Mouse (Mus musculus): ENCODE measurements around the gene Atg2a. TPM values are rescaled to one million over a fixed set of nuclear protein-coding genes. Genes with fewer than 3 reads are reported as not detected.

Gene Atg2a
- 10 to 100 TPM; 16.7 to 20.0 TPM for total RNA-seq (2021)
- long read RNA-seq, experiment 1, full-length matches to known transcripts, result 4 of 23 reads
- long read RNA-seq, experiment 1, partial matches to known transcripts, result 10 of 23 reads
- long read RNA-seq, experiment 1, other reads (novel, unspliced or antisense), result 9 of 23 reads
- long read RNA-seq, experiment 2, full-length matches to known transcripts, result 10 of 29 reads
- long read RNA-seq, experiment 2, partial matches to known transcripts, result 11 of 29 reads
- long read RNA-seq, experiment 2, other reads (novel, unspliced or antisense), result 8 of 29 reads

GRCm38 (mm10) chr19:6241274-6242107, at the start of gene Atg2a:
Atg2a (plus strand) TSS chr19:6241668.
- peak; percentile 98 for DNase-seq (ENCODE audit: low spot score)

- no peak for DNase-seq (ENCODE audit: low spot score)
These were observed 37.2 kb upstream of the Atg2a start for GRCm38 (mm10) chr19:6204265-6204664.

- no peak for DNase-seq (ENCODE audit: low spot score)
These were observed 34.8 kb upstream of the Atg2a start for GRCm38 (mm10) chr19:6206716-6207115.

GRCm38 (mm10) chr19:6216046-6216705, 25.3 kb upstream of the Atg2a start:
- DNase-seq (ENCODE audit: low spot score), result no peak

GRCm38 (mm10) chr19:6218606-6219005, 22.9 kb upstream of the Atg2a start:
- no peak for DNase-seq (ENCODE audit: low spot score)

GRCm38 (mm10) chr19:6226135-6226534, 15.3 kb upstream of the Atg2a start, which contains the start of gene Gpha2:
Gpha2 (plus strand) TSS chr19:6226380.
- no peak for DNase-seq (ENCODE audit: low spot score)

GRCm38 (mm10) chr19:6226763-6227162, 14.7 kb upstream of the Atg2a start:
- no peak for DNase-seq (ENCODE audit: low spot score)

- DNase-seq (ENCODE audit: low spot score), result no peak
These were observed 13.6 kb upstream of the Atg2a start for GRCm38 (mm10) chr19:6227864-6228263.

- DNase-seq (ENCODE audit: low spot score), result peak; percentile 43
These were observed 11.1 kb upstream of the Atg2a start for GRCm38 (mm10) chr19:6230411-6230810.

- no peak for DNase-seq (ENCODE audit: low spot score)
These were observed 10.4 kb upstream of the Atg2a start for GRCm38 (mm10) chr19:6231036-6231435.

- no peak for DNase-seq (ENCODE audit: low spot score)
These were observed 7.8 kb upstream of the Atg2a start for GRCm38 (mm10) chr19:6233647-6234046.

GRCm38 (mm10) chr19:6234337-6235083, 7.0 kb upstream of the Atg2a start:
- no peak for DNase-seq (ENCODE audit: low spot score)

- DNase-seq (ENCODE audit: low spot score), result peak; percentile 97
These were observed 6.1 kb upstream of the Atg2a start, which contains the start of gene Ppp2r5b for GRCm38 (mm10) chr19:6235084-6236052. Ppp2r5b (minus strand) TSS chr19:6235872.

GRCm38 (mm10) chr19:6236053-6236441, 5.4 kb upstream of the Atg2a start:
- peak; percentile 94 for DNase-seq (ENCODE audit: low spot score)

- no peak for DNase-seq (ENCODE audit: low spot score)
These were observed 4.6 kb upstream of the Atg2a start for GRCm38 (mm10) chr19:6236842-6237241.

- DNase-seq (ENCODE audit: low spot score), result no peak
These were observed 2.7 kb upstream of the Atg2a start for GRCm38 (mm10) chr19:6238740-6239139.

- DNase-seq (ENCODE audit: low spot score), result no peak
These were observed 1.3 kb upstream of the Atg2a start for GRCm38 (mm10) chr19:6240136-6240535.

- DNase-seq (ENCODE audit: low spot score), result no peak
These were observed 743 bp upstream of the Atg2a start for GRCm38 (mm10) chr19:6240725-6241124.

- DNase-seq (ENCODE audit: low spot score), result peak; percentile 44
These were observed 813 bp downstream of the Atg2a start for GRCm38 (mm10) chr19:6242281-6242680.

GRCm38 (mm10) chr19:6243226-6243625, 1.8 kb downstream of the Atg2a start:
- no peak for DNase-seq (ENCODE audit: low spot score)

Measured in gastrocnemius, adult 18-20 months (tissue).